Mouse (Mus musculus) layer of hippocampus, postnatal 10 days (tissue): ENCODE results near the gene Plagl2. TPM values are rescaled to one million over a fixed set of nuclear protein-coding genes. Genes with fewer than 3 reads are reported as not detected.
"Not testable (repeated sequence)": the region's sequence is repeated elsewhere in the genome, so short reads cannot be mapped to it uniquely, and the experiment has no call there.

Experiments used
- DNase-seq, 2 experiments: peaks; one replicate each; pipeline ENCODE4 v3.0.0; 2021; ENCODE audit warnings: low spot score in 2 of 2
- long read RNA-seq: library from polyadenylated mRNA; stranded (forward); transcript quantifications from one replicate; pipeline ENCODE4 v2.0.0, GENCODE M21; 2023
- total RNA-seq, 2 experiments: library from RNA; stranded (reverse); gene quantifications; 2 replicates each; pipeline ENCODE4 v1.2.3; 2021

The Plagl2 gene
- 1 to 10 TPM; 5.0 to 5.4 TPM for total RNA-seq
- long read RNA-seq = 0 reads

GRCm38 (mm10) chr2:153241250-153242014 lies at the start of gene Plagl2, which contains the start of gene Pofut1:
Gene Plagl2 (minus strand): TSS chr2:153241426.
Gene Pofut1 (plus strand): TSS chr2:153241533.
- peak; percentile 82 to 89 for DNase-seq

GRCm38 (mm10) chr2:153287835-153288234 lies 46.6 kb upstream of the Plagl2 start:
- DNase-seq = peak in 1 of 2 experiments; percentile 18

GRCm38 (mm10) chr2:153286524-153286923 lies 45.3 kb upstream of the Plagl2 start:
- DNase-seq = no peak

GRCm38 (mm10) chr2:153283919-153284318 lies 42.7 kb upstream of the Plagl2 start:
- no peak for DNase-seq

GRCm38 (mm10) chr2:153278357-153278756 lies 37.1 kb upstream of the Plagl2 start:
- DNase-seq = no peak

GRCm38 (mm10) chr2:153276846-153277245 lies 35.6 kb upstream of the Plagl2 start:
- not testable (repeated sequence) for DNase-seq

GRCm38 (mm10) chr2:153276440-153276839 lies 35.2 kb upstream of the Plagl2 start:
- no peak for DNase-seq

GRCm38 (mm10) chr2:153275577-153275976 lies 34.4 kb upstream of the Plagl2 start:
- not testable (repeated sequence) for DNase-seq

- DNase-seq = no peak
These were observed 33.7 kb upstream of the Plagl2 start for GRCm38 (mm10) chr2:153274919-153275247.

- not testable (repeated sequence) for DNase-seq
These were observed 33.1 kb upstream of the Plagl2 start for GRCm38 (mm10) chr2:153274200-153274918.

GRCm38 (mm10) chr2:153270231-153270915 lies 29.1 kb upstream of the Plagl2 start:
- not testable (repeated sequence) for DNase-seq

- DNase-seq = no peak
These were observed 26.1 kb upstream of the Plagl2 start for GRCm38 (mm10) chr2:153267331-153267730.

GRCm38 (mm10) chr2:153263053-153263452 lies 21.8 kb upstream of the Plagl2 start:
- no peak for DNase-seq

GRCm38 (mm10) chr2:153259864-153260674 lies 18.8 kb upstream of the Plagl2 start:
- no peak for DNase-seq

- DNase-seq = no peak
These were observed 18.0 kb upstream of the Plagl2 start for GRCm38 (mm10) chr2:153259030-153259863.

- DNase-seq = no peak
These were observed 15.4 kb upstream of the Plagl2 start for GRCm38 (mm10) chr2:153256604-153257003.

GRCm38 (mm10) chr2:153249751-153250150 lies 8.5 kb upstream of the Plagl2 start:
- DNase-seq = no peak

GRCm38 (mm10) chr2:153242156-153242555 lies 930 bp upstream of the Plagl2 start:
- DNase-seq = no peak

- DNase-seq = peak in 1 of 2 experiments; percentile 34
These were observed 458 bp downstream of the Plagl2 start for GRCm38 (mm10) chr2:153240701-153241235.
